In genomic region chr1:87475076-87475895, GRCm38 (mm10) we compare ENCODE assay signal across 7 mouse cellular contexts. TPM values are rescaled to one million over a fixed set of nuclear protein-coding genes. Genes with fewer than 3 reads are reported as not detected.
DNase-seq lines count a peak whose midpoint lies in the region; ATAC-seq and TF ChIP-seq lines count a peak whose summit lies in the region.

No protein-coding gene starts in this region.

- H3K9ac ChIP-seq in lung, postnatal 0 days (replicated peaks; ENCODE audit: low read depth), result no peak overlapping the region
- peak overlapping the region; percentile 51; the same call in 1 of the 2 replicates for H3K9ac ChIP-seq in forebrain, embryonic 14.5 days (ENCODE audit: low read length)
- H3K9ac ChIP-seq in neural tube, embryonic 15.5 days (replicated peaks), result peak overlapping the region; percentile 30; the same call in 1 of the 2 replicates

- H3K4me1 ChIP-seq in lung, postnatal 0 days (ENCODE audit: insufficient read depth, low read depth, low read length), result no peaks in the 10 kb centered on the region
- no peaks in the 10 kb centered on the region for H3K4me1 ChIP-seq in forebrain, embryonic 14.5 days (ENCODE audit: control insufficient read depth, insufficient read depth, low read length)
- peaks cover 10% of the 10 kb centered on the region for H3K4me1 ChIP-seq in neural tube, embryonic 15.5 days

- TF ChIP-seq CTCF in lung, postnatal 0 days (IDR thresholded peaks at IDR 0.05), result no peak

- no peaks in the 10 kb centered on the region for H3K9me3 ChIP-seq in lung, postnatal 0 days (ENCODE audit: low read length)
- H3K9me3 ChIP-seq in forebrain, embryonic 14.5 days (replicated peaks; ENCODE audit: control insufficient read depth, low read length), result no peaks in the 10 kb centered on the region
- no peaks in the 10 kb centered on the region for H3K9me3 ChIP-seq in neural tube, embryonic 15.5 days (replicated peaks)

- peak; percentile 28 for ATAC-seq in lung, postnatal 0 days
- ATAC-seq in forebrain, embryonic 14.5 days, result peak; percentile 63
- ATAC-seq in neural tube, embryonic 15.5 days (ENCODE audit: low FRiP score), result peak; percentile 64

- H3K4me3 ChIP-seq in lung, postnatal 0 days (ENCODE audit: low read depth, low read length), result no peak overlapping the region
- peak overlapping the region; percentile 28 for H3K4me3 ChIP-seq in forebrain, embryonic 14.5 days (ENCODE audit: low read depth, low read length)
- peak overlapping the region; percentile 43 for H3K4me3 ChIP-seq in neural tube, embryonic 15.5 days (replicated peaks)

- no peak overlapping the region for H3K27ac ChIP-seq in lung, postnatal 0 days (ENCODE audit: low read length)
- no peak overlapping the region for H3K27ac ChIP-seq in forebrain, embryonic 14.5 days (ENCODE audit: low read depth, low read length)
- H3K27ac ChIP-seq in neural tube, embryonic 15.5 days (replicated peaks), result no peak overlapping the region

- H3K4me2 ChIP-seq in lung, postnatal 0 days (replicated peaks; ENCODE audit: low read depth, low read length), result peak overlapping the region; percentile 28; the same call in 1 of the 2 replicates
- peak overlapping the region; percentile 70 for H3K4me2 ChIP-seq in forebrain, embryonic 14.5 days (ENCODE audit: low read length)
- peak overlapping the region; percentile 92 for H3K4me2 ChIP-seq in neural tube, embryonic 15.5 days

- no peaks in the 10 kb centered on the region for H3K27me3 ChIP-seq in lung, postnatal 0 days (replicated peaks; ENCODE audit: insufficient read depth, low read length)
- 0 out of 2 replicates have a peak, but pooled peaks cover 6% of the 10 kb centered on the region for H3K27me3 ChIP-seq in forebrain, embryonic 14.5 days (replicated peaks; ENCODE audit: control insufficient read depth, insufficient read depth, low read length)
- peaks cover 25% of the 10 kb centered on the region for H3K27me3 ChIP-seq in neural tube, embryonic 15.5 days (replicated peaks)

- no peak for DNase-seq in lung, postnatal 0 days (ENCODE audit: low spot score)
- no peak for DNase-seq in lung, postnatal 14 days
- DNase-seq in forebrain, embryonic 14.5 days (ENCODE audit: low spot score), result peak; percentile 25
- peak; percentile 72 to 78 for DNase-seq in left cerebral cortex, adult 18-20 months (ENCODE audit: low spot score in 2 of 2)
- no peak for DNase-seq in adrenal gland, adult (ENCODE audit: inconsistent age in 2 of 2, low spot score in 1 of 2)
- DNase-seq in heart, postnatal 25 days (ENCODE audit: low spot score), result no peak

- no peaks in the 10 kb centered on the region for H3K36me3 ChIP-seq in lung, postnatal 0 days (ENCODE audit: insufficient read depth, low read length)
- no peaks in the 10 kb centered on the region for H3K36me3 ChIP-seq in forebrain, embryonic 14.5 days (ENCODE audit: control insufficient read depth, insufficient read depth, low read length)
- H3K36me3 ChIP-seq in neural tube, embryonic 15.5 days, result no peaks in the 10 kb centered on the region

- intact Hi-C loops in heart, postnatal 25 days (cut with DNase I), result no loop called here

- 5% methylated on average over 36 of the region's 42 CpGs for WGBS in lung, postnatal 0 days
- WGBS in forebrain, embryonic 14.5 days, result 3% methylated on average over 32 of the region's 42 CpGs
- WGBS in neural tube, embryonic 15.5 days, result 3% methylated on average over 39 of the region's 42 CpGs

- no peak for TF ChIP-seq EP300 in lung, postnatal 0 days (IDR thresholded peaks at IDR 0.05)

RNA-seq across cellular contexts. Expression of gene Snorc, which starts 5.2 kb away (rescaled TPM):
- polyA plus RNA-seq in lung, postnatal 0 days (2015; fragmentation: Nextera tagmentation; extraction: Ambion mirVana), result not detected in 2 replicates
- not detected in 2 replicates for polyA plus RNA-seq in forebrain, embryonic 14.5 days (2014; fragmentation: Nextera tagmentation; extraction: Ambion mirVana)
- total RNA-seq in left cerebral cortex, adult 18-20 months (2021), result under 1 TPM in 1 of 2 experiments, not detected in 1; 0.82 TPM
- polyA plus RNA-seq in neural tube, embryonic 15.5 days (2015; fragmentation: Nextera tagmentation; extraction: Ambion mirVana), result 2.0 and 5.5 TPM in 2 replicates
- not detected for total RNA-seq in heart, postnatal 25 days (2021)

RNA-seq across cellular contexts. Expression of gene Neu2, which starts 34.4 kb away (rescaled TPM):
- polyA plus RNA-seq in lung, postnatal 0 days (2015; fragmentation: Nextera tagmentation; extraction: Ambion mirVana), result 2.9 and 4.8 TPM in 2 replicates
- polyA plus RNA-seq in forebrain, embryonic 14.5 days (2014; fragmentation: Nextera tagmentation; extraction: Ambion mirVana), result 0.14 and 0.17 TPM in 2 replicates
- 1 to 10 TPM; 6.3 to 7.1 TPM for total RNA-seq in left cerebral cortex, adult 18-20 months (2021)
- 0.51 and 4.7 TPM in 2 replicates for polyA plus RNA-seq in neural tube, embryonic 15.5 days (2015; fragmentation: Nextera tagmentation; extraction: Ambion mirVana)
- not detected for total RNA-seq in heart, postnatal 25 days (2021)

Comparison
In these comparisons a context has a peak if more than half of its experiments do, and no peak if none do; other contexts are left out.
1. DNase-seq: peak in forebrain, embryonic 14.5 days (single experiment) and left cerebral cortex, adult 18-20 months (2 of 2); none in lung, postnatal 0 days (single experiment), lung, postnatal 14 days (single experiment), adrenal gland, adult (0 of 2) and heart, postnatal 25 days (single experiment).
2. H3K4me2 ChIP-seq: peak in every context shown above with its lines; median percentile 92 in neural tube, embryonic 15.5 days; 70 in forebrain, embryonic 14.5 days; 28 in lung, postnatal 0 days.
3. Peak in every context shown above with its lines, with median percentiles within 50 percentile points of each other: ATAC-seq.